Mouse (Mus musculus) forebrain, embryonic 11.5 days (tissue): ENCODE measurements around the gene Krt78. TPM values are rescaled to one million over a fixed set of nuclear protein-coding genes. Genes with fewer than 3 reads are reported as not detected.

Experiments used
- ATAC-seq: fragments of 200-750 bp; cut with Nextera tagmentation; replicated peaks from 2 replicates; pipeline ENCODE4 v1.8.0; 2017; ENCODE audit warnings: moderate TSS enrichment; ENCODE audit not compliant: low FRiP score
- DNase-seq: peaks from one replicate; pipeline ENCODE4 v3.0.0-alpha.2; 2017; ENCODE audit warnings: low spot score
- H3K27ac ChIP-seq: fragments of 300-500 bp; sonication (generic); 2 replicates; pipeline ENCODE4 v1.5.1; 2014; ENCODE audit warnings: low read depth, low read length
- H3K27me3 ChIP-seq: fragments of 300-500 bp; sonication (generic); 2 replicates; pipeline ENCODE4 v1.6.1; 2014; ENCODE audit warnings: mild to moderate bottlenecking, low read length, mixed read lengths; ENCODE audit not compliant: control insufficient read depth, insufficient read depth
- H3K36me3 ChIP-seq: fragments of 300-500 bp; sonication (generic); 2 replicates; pipeline ENCODE4 v1.6.1; 2014; ENCODE audit warnings: mild to moderate bottlenecking, low read length, moderate library complexity, mixed read lengths; ENCODE audit not compliant: control insufficient read depth, insufficient read depth
- H3K4me1 ChIP-seq: fragments of 300-500 bp; sonication (generic); replicated peaks from 2 replicates; pipeline ENCODE4 v1.6.1; 2014; ENCODE audit warnings: low read length, mixed read lengths; ENCODE audit not compliant: control insufficient read depth, insufficient read depth
- H3K4me2 ChIP-seq: fragments of 300-500 bp; sonication (generic); 2 replicates; pipeline ENCODE4 v1.6.1; 2014; ENCODE audit warnings: low read depth, mild to moderate bottlenecking, low read length, moderate library complexity, mixed read lengths; ENCODE audit not compliant: severe bottlenecking
- H3K4me3 ChIP-seq: fragments of 300-500 bp; sonication (generic); 2 replicates; pipeline ENCODE4 v1.5.1; 2014; ENCODE audit warnings: low read depth, low read length
- H3K9ac ChIP-seq: fragments of 300-500 bp; sonication (generic); 2 replicates; pipeline ENCODE4 v1.6.1; 2014; ENCODE audit warnings: low read length
- H3K9me3 ChIP-seq: fragments of 300-500 bp; sonication (generic); 2 replicates; pipeline ENCODE4 v1.6.1; 2016; ENCODE audit warnings: low read length, mixed read lengths; ENCODE audit not compliant: control insufficient read depth
- WGBS: fragments of 180-500 bp; shearing (Covaris S2); extraction: QIAGEN DNeasy Blood & Tissue Kit; methylation state at CpG from one replicate; pipeline ENCODE4 v1.1.7; 2014; 5-methylcytosine and 5-hydroxymethylcytosine counted together
- polyA plus RNA-seq: library from polyadenylated mRNA; unstranded; fragments of >200 nt; fragmentation: Nextera tagmentation; extraction: Ambion mirVana; gene quantifications from 2 replicates; pipeline ENCODE4 v1.2.1, GENCODE M21; 2014

Krt78 gene
- polyA plus RNA-seq, 1 experiment from 2014 or later, result not detected

GRCm38 (mm10) chr15:101976641-101977040, 22.6 kb upstream of the Krt78 start:
- WGBS, result 59% methylated on average over 3 of the region's 3 CpGs
- H3K4me2 ChIP-seq, result no peak overlapping the region; the same call in 1 of the 2 replicates
- H3K9ac ChIP-seq, result peak overlapping the region; percentile 75
- peak; percentile 4; the same call in 1 of the 2 replicates for ATAC-seq
- no peak for DNase-seq
- H3K27me3 ChIP-seq, result no peaks in the 10 kb centered on the region
- H3K36me3 ChIP-seq, result no peaks in the 10 kb centered on the region
- peaks cover 9% of the 10 kb centered on the region for H3K4me1 ChIP-seq
- no peak overlapping the region for H3K27ac ChIP-seq
- no peak overlapping the region for H3K4me3 ChIP-seq
- no peaks in the 10 kb centered on the region for H3K9me3 ChIP-seq

GRCm38 (mm10) chr15:101976023-101976422, 21.9 kb upstream of the Krt78 start:
- DNase-seq (no peak), ATAC-seq (no peak)
- Histone ChIP-seq H3K4me2 (no peak overlapping the region), H3K9me3 (no peaks in the 10 kb centered on the region), H3K27me3 (no peaks in the 10 kb centered on the region), H3K4me1 (peaks cover 9% of the 10 kb centered on the region), H3K4me3 (no peak overlapping the region), H3K9ac (no peak overlapping the region), H3K36me3 (no peaks in the 10 kb centered on the region), H3K27ac (no peak overlapping the region)
- 75% methylated on average over 5 of the region's 5 CpGs for WGBS

- no peak overlapping the region for H3K9ac ChIP-seq
- ATAC-seq, result peak; percentile 9; the same call in 1 of the 2 replicates
- H3K27me3 ChIP-seq, result no peaks in the 10 kb centered on the region
- H3K4me3 ChIP-seq, result no peak overlapping the region
- H3K9me3 ChIP-seq, result no peaks in the 10 kb centered on the region
- H3K36me3 ChIP-seq, result no peaks in the 10 kb centered on the region
- no peak overlapping the region for H3K27ac ChIP-seq
- DNase-seq, result no peak
- no peak overlapping the region for H3K4me2 ChIP-seq
- 62% methylated on average over 16 of the region's 16 CpGs for WGBS
- H3K4me1 ChIP-seq, result peaks cover 9% of the 10 kb centered on the region
Measured at GRCm38 (mm10) chr15:101974083-101974845, 20.2 kb upstream of the Krt78 start.

- ATAC-seq (peak; percentile 42), DNase-seq (peak; percentile 98)
- H3K36me3 ChIP-seq, result no peaks in the 10 kb centered on the region
- no peak overlapping the region for H3K9ac ChIP-seq
- no peaks in the 10 kb centered on the region for H3K27me3 ChIP-seq
- no peaks in the 10 kb centered on the region for H3K9me3 ChIP-seq
- no peak overlapping the region for H3K4me3 ChIP-seq
- no peak overlapping the region for H3K27ac ChIP-seq
- no peak overlapping the region for H3K4me2 ChIP-seq
- peaks cover 9% of the 10 kb centered on the region for H3K4me1 ChIP-seq
- WGBS, result 13% methylated on average over 15 of the region's 15 CpGs
Measured at GRCm38 (mm10) chr15:101973414-101974077, 19.5 kb upstream of the Krt78 start.

- 14% methylated on average over 3 of the region's 6 CpGs for WGBS
- H3K27ac ChIP-seq, result no peak overlapping the region
Measured at GRCm38 (mm10) chr15:101970536-101970935, 16.4 kb upstream of the Krt78 start.

GRCm38 (mm10) chr15:101966808-101967207, 12.7 kb upstream of the Krt78 start:
- H3K36me3 ChIP-seq, result no peaks in the 10 kb centered on the region
- no peak for DNase-seq
- H3K4me3 ChIP-seq, result no peak overlapping the region
- H3K9ac ChIP-seq, result no peak overlapping the region
- no peak for ATAC-seq
- H3K9me3 ChIP-seq, result no peaks in the 10 kb centered on the region
- no peaks in the 10 kb centered on the region for H3K27me3 ChIP-seq
- no peak overlapping the region for H3K4me2 ChIP-seq
- no peak overlapping the region for H3K27ac ChIP-seq
- no peaks in the 10 kb centered on the region for H3K4me1 ChIP-seq
- 91% methylated on average over 8 of the region's 8 CpGs for WGBS

More at GRCm38 (mm10) chr15:101970536-101970935, 16.4 kb upstream of the Krt78 start:
- no peak for ATAC-seq
- peak; percentile 85 for DNase-seq
- no peak overlapping the region for H3K4me3 ChIP-seq
- H3K36me3 ChIP-seq, result no peaks in the 10 kb centered on the region
- H3K4me2 ChIP-seq, result no peak overlapping the region
- no peaks in the 10 kb centered on the region for H3K9me3 ChIP-seq
- no peaks in the 10 kb centered on the region for H3K4me1 ChIP-seq
- H3K9ac ChIP-seq, result no peak overlapping the region
- H3K27me3 ChIP-seq, result no peaks in the 10 kb centered on the region

- no peak overlapping the region for H3K4me2 ChIP-seq
- H3K27me3 ChIP-seq, result no peaks in the 10 kb centered on the region
- no peak for DNase-seq
- no peak overlapping the region for H3K9ac ChIP-seq
- H3K36me3 ChIP-seq, result no peaks in the 10 kb centered on the region
- no peak overlapping the region for H3K4me3 ChIP-seq
- WGBS, result 83% methylated on average over 3 of the region's 3 CpGs
- H3K9me3 ChIP-seq, result no peaks in the 10 kb centered on the region
- ATAC-seq, result no peak
- H3K27ac ChIP-seq, result no peak overlapping the region
- no peaks in the 10 kb centered on the region for H3K4me1 ChIP-seq
Measured at GRCm38 (mm10) chr15:101958891-101959290, 4.8 kb upstream of the Krt78 start.

- WGBS, result 86% methylated on average over 7 of the region's 7 CpGs
- Histone ChIP-seq H3K4me3 (no peak overlapping the region), H3K36me3 (no peaks in the 10 kb centered on the region), H3K4me1 (no peaks in the 10 kb centered on the region), H3K4me2 (no peak overlapping the region), H3K27me3 (no peaks in the 10 kb centered on the region), H3K9me3 (no peaks in the 10 kb centered on the region), H3K27ac (no peak overlapping the region), H3K9ac (no peak overlapping the region)
- ATAC-seq (no peak), DNase-seq (no peak)
Measured at GRCm38 (mm10) chr15:101952733-101953474, 1.2 kb downstream of the Krt78 start.
